Mouse (Mus musculus) granulocyte monocyte progenitor cell, adult 5-6 weeks (primary cell): Measurements from ENCODE around the gene Sarnp. TPM values are rescaled to one million over a fixed set of nuclear protein-coding genes. Genes with fewer than 3 reads are reported as not detected.

Experiments
- ATAC-seq: replicated peaks from 2 replicates; pipeline ENCODE4 v1.8.0; 2016; ENCODE audit warnings: mild to moderate bottlenecking, moderate TSS enrichment, inconsistent platforms; ENCODE audit not compliant: poor library complexity, severe bottlenecking
- total RNA-seq, 2 experiments: library from RNA; stranded (forward) in 1 of 2; stranded (reverse) in 1 of 2; fragments of 200-712, 200-1000 nt in 1 of 2; fragments of >200 nt in 1 of 2; fragmentation: Nextera tagmentation in 1 of 2; gene quantifications; 2 replicates each; pipeline ENCODE4 v1.2.3; 2014 to 2017

Sarnp gene
- total RNA-seq (2014; fragmentation: Nextera tagmentation) (184 and 236 TPM in 2 replicates), total RNA-seq (2017) (265 and 272 TPM in 2 replicates)

DNA sequence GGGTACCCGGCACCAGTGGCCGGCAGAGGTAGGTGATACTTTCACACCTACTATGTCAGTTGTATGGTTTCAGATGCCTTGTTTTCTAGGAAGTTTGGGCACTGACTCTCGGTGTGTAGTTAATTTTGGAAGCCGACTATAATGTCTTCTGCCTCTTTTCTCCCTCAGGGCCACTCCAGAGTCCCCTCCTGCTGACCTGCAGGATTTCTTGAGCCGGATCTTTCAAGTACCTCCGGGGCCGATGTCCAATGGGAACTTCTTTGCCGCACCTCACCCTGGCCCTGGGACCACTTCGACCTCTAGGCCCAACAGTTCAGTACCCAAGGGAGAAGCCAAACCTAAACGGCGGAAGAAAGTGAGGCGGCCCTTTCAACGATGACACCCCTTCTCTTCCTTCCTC is at the start of gene Sarnp:
Sarnp (plus strand) TSS at position 301 of the 400 bp plus-strand sequence.
- ATAC-seq, result no peak

DNA sequence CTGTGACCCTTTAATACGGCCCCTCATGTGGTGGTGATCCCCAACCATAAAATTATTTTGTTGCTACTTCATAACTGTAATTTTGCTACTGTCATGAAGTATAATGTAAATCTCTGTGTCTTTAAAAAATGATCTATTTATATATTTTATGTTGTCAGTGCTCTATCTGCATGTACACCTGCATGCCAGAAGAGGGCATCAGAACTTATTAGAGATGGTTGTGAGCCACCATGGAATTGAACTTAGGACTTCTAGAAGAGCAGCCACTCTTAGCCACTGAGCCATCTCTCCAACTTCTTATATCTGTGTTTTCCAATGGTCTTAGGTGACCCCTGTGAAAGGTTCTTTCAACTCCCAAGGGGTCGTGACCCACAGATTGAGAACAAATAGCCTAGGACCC is 44.2 kb upstream of the Sarnp start:
- ATAC-seq, result peak; percentile 57; the same call in 1 of the 2 replicates

DNA sequence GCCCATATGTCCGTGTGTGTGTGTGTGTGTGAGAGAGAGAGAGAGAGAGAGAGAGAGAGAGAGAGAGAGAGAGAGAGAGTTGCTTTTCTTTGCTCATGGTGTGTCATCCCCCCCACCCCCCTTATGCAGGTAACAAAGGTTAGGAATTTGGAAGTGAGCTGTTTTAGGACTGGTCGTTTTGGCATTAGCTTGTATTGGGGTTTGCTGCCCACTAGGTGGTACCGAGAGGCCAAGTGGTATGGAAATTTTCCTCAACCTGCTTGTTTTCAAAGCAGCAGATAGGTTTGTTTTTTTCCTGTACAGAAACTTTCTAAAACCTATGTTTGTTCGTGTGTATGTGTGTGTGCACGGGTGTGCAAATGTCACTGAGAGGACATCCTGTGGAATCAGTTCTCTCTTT is 43.4 kb upstream of the Sarnp start:
- peak; percentile 67 for ATAC-seq

DNA sequence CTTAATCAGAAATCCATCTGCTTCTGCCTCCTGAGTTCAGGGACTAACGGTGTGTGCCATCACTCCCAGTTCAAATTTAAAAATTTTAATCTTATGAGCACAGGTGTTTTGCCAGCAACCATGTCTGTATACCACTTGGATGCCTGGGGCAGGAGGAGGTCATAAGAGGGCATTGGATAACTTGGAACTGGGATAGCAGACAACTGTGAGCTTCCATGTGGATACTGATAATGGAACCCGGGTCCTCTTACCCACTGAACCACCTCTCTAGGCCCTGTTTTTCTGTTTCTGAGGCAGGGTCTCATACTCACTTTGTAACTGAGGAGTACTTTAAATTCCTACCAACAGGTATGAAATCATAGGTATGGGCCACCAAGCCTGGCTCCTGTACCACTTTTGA is 38.7 kb upstream of the Sarnp start:
- no peak for ATAC-seq

DNA sequence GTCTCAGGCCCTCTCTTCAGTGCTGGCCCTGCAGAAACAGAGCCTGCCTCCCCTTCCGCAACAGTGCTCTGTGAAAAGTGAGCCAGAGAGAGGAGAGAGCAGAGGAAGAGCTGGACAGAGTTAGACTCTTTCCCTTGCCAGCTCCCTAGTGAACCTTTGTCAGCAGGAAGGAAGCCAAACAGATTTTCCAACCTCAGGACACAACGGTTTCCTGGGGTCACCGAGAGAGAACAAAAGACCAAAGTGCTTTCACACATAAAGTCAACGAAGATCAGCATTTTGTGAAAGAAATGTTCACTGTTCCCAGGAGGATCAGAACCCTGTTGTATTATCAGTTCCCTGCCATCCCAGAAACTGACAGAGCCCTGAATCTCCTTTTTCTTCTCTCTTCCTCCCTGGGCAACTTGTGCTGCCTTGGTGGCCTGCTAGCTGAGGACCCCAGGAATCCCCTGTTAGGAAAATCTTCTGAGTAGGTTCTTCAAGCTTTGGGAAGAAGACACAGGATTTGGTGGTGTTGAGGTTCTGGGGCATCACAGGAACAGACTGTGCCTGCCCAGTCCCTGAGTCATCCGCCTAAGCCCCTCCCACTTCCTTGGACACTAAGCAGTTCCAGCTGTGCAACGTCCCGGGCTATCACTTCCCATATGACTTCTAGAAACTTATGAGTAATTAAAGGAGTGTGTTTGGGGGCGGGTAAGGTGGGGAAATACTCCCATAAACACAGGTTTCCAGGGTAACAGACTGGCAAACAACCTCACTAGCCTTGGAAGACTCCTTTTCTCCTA is 37.9 kb upstream of the Sarnp start:
- ATAC-seq, result peak; percentile 87

DNA sequence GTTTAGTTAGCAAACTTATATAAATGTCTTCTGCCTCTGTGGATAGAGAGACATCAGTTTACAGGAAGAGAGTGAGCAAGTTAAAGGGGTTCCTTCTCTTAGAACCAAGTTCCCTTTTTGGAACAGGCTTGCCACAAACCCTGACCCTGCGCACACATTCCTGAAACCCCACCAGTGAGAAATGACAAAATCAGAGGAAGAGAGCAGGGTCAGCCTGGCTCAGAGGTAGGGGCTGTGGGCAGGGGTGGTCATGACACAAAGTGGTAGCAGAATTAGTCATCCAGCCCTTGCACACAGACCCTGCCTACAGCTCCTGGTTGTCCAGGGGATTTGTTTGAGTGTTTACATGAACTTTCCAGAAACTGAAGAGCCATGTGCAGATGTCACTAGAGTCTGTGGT is 36.9 kb upstream of the Sarnp start:
- ATAC-seq, result peak; percentile 82

DNA sequence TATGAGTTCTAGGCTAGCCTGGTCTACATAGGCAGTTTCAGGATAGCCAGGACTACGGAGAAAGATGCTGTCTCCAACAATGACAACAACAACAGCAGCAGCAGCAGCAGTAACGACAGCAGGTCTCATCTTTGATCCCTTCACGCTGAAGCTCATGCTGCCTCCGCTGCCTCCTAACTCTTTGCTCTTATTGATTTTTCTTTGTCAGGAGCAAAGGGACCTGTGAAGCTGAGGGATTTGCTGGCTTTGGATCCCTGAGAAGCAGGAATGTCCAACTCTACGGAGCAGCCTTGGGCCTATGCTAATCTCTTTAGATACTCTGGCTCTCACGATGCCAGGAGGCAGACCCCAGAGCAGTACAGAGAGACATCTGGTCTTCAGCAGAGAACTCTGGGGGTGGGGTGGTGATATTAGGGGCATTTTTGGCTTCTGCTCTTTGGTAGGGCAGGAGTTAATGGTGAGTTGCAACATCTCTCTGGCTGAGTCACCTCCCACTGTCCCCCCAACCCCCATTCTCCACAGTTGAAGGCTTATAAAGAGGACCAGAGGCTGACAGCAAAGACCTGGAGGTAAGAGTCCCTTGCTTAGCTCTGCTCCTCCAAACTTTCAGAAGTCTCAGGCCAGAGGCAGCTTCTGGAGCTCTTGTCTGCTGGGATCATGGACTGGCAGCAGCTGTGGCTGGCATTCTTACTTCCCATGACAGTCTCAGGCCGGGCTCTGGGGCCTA is 26.6 kb upstream of the Sarnp start, which contains the start of gene Mmp19:
Mmp19 (plus strand) TSS at position 513 of the 727 bp plus-strand sequence.
- ATAC-seq, result peak; percentile 92

DNA sequence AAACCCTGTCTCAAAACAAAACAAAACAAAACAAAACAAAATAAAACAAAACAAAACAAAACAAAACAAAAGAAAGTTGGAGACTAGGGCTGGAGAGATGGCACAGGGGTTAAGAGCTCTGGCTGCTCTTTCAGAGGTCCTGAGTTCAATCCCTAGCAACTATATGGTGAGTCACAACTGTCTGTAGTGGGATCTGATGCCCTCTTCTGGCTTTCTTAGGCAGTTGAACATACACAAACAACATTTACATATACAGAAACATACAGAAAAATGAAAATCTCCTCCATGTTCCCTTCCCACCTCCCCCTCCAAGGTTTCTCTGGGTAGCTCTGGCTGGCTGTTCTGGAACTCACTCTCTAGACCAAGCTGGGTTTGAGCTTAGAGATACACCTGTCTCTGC is 25.1 kb upstream of the Sarnp start:
- no peak for ATAC-seq

DNA sequence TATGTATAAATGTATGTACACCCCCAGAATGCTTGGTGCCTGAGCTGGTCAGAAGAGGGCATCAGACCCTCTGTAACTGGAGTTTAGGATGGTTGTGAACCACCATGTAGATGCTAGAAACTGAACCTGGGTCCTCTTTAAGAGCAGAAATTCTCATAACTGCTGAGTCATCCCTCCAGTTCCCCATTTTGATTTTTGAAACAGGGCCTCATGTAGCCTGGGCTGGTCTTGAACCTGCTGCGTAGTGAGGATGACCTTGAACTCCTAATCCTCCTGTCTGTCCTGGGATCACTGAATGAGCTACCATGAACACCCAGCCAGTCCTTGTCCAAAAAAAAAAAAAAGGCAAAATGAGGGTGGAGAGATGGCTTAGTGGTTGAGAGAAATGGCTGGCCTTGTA is 23.9 kb upstream of the Sarnp start:
- ATAC-seq, result 0 out of 2 replicates have a peak, but pooled peaks have one; percentile 15

DNA sequence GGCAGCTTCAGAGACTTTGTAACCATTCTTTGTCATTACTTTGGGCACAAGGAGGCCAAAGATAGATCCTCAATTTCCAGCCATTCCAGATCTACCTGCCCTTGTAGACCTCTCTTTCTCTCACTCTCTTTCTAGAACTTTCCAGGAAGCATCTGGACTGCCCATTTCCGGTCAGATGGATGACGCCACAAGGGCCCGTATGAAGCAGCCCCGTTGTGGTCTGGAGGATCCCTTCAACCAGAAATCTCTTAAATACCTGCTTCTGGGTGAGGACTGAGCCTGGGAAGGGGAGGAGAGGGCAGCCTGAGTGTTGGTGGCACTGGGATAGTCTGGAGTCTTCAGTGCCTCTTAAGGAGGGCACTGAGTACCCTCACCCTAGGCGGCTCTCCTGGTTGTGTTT is 22.7 kb upstream of the Sarnp start:
- peak; percentile 46 for ATAC-seq

DNA sequence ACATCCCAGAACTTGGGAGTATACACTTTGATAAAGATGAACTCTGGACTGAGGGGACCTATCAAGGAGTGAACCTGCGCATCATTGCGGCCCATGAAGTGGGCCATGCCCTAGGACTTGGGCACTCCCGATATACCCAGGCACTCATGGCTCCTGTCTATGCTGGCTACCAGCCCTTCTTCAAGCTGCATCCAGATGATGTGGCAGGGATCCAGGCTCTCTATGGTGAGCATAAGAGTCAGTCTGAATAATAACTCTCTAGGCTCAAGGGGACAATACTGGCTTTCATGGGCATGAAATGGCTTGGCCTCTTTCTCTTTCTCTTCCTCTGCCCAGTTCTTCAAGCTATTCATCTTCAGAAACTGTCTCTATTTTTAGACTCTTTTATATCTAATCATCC is 21.6 kb upstream of the Sarnp start:
- no peak for ATAC-seq

DNA sequence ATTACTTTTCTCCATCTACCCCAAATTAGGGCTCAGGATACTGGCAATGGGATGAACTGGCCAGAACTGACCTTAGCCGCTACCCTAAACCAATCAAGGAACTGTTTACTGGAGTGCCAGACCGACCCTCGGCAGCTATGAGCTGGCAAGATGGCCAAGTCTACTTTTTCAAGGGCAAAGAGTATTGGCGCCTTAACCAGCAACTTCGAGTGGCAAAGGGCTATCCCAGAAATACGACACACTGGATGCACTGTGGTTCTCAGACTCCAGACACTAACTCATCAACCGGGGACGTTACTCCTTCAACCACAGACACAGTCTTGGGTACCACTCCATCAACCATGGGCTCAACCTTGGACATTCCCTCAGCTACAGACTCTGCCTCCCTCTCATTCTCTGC is 18.5 kb upstream of the Sarnp start:
- ATAC-seq, result no peak

DNA sequence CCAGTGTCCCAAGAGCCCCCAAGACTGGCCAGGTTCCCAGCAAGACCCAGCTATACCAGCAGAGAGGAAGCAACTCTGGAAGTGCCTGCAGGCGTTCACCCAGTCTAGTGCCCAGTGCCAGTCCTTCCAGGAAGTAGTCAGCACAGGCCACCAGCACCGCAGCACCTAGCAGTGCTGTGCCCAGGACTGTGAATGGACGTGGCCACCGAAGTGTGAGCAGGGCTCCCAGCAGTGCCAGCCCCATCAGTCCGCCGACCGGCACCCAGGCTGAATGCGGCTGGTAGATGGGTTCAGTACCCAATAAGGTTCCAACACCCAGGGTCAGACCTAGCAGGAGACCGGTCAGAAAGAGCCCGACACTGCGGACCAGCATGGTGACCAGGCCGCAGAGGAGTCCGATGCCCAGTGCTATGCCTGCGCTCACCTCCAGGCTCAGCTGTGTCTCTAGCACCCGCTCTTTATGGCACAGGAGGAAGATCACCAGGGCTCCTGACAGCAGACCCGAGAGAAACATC is 15.1 kb upstream of the Sarnp start:
- ATAC-seq, result no peak

DNA sequence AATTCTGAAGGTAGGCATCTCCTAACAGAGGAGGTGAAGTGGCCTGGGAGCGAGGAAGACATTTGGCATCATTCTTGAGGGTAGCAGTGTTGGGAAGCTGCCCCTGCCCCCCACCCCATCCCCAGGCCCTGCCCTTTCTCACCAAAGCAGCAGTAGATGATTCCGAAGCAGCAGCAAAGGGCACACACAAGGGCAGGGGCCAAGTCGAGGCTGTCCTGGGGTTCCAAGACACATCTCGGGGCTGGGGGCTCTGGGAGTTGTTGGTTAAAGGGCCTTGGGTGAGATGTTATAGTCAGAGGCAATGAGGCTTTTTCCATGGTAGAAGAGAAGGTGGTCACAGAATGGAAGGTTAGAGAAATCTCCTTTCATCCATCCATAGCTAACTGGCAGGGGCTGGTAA is 14.2 kb upstream of the Sarnp start:
- ATAC-seq, result no peak

DNA sequence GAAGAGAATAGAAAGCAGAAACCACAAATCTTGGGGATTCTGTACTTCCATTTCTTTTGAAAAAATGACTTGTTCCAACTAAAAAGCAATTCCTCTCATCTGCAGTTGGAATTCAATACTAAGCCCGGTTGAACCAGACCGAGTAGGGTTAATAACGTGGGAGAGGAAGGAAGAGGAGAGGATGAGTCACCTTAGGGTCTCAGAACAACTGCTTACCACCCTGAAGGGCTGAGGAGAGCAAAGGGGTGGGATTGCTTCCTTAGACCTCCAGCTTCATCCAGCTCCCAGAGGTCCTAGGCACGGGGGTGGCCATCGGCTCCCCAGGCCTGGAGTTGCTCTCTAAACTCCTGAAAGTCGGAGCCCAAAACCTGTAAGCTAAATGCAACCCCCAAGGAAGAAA is 13.8 kb upstream of the Sarnp start:
- ATAC-seq, result no peak

DNA sequence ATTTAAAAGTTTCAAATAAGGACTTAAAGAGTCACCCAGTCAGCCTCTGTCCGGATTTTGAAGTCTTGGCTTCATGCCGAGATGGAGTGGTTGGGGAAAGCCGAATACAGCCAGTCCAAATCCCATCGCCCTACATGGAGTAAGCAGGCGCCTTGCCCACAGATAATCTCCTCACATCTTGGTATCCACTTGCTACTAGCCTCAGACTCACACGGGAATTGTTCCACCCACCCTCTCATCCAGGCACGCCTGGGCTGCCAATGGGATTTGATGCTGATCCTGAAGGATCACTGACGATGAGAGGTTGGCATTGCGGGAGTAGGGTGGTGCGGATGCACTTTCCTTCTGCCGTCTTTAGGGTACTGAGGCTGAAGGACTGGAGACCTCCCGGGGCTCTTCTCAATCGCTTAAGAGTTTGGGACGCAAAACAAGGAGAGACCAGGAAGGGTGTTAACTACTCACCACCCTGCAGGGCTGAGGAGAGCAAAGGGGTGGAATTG is 13.3 kb upstream of the Sarnp start, which contains the start of gene Dnajc14:
Dnajc14 (plus strand) TSS at position 292 of the 500 bp plus-strand sequence.
- ATAC-seq, result 0 out of 2 replicates have a peak, but pooled peaks have one; percentile 0

DNA sequence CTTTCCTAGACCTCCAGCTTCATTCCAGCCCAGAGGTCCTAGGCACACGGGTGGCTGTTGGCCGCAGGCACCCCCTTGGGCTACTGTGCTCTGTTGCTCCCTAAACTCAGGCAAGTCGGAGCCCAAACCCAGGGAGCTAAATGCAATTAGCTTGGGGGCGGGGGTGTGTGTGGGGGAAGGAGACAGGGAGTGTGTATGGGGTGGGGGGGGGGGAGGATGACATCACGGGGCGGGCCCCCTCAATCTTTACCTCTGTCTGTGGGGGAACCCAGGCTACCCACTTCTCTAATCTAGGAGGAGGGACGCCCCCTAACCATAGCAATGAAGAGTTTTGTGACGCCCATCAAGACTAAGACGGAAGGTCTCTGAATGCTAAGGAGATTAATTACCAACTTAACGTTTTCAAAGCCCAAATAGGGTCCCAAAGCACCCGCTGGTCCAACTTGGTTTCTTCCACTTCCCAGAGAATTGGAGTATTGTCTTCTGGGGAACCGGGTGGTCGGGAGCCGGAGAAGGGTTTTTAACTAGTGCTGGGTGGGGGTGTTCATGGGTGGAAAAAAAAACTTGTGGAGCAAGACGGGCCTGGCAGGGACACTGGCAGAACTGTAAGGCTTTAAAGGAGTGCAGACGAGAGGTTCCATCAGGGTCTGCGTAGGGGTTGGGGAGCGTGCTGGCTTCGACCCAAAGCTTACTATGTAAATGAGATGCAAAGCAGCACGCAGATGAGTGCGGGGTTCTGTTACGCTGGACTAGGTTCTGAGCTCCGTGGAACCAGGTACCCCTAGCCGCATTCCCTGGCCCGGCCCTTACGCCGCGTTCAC is 12.7 kb upstream of the Sarnp start, which contains the start of gene Tmem198b:
Tmem198b (minus strand) TSS at position 100 of the 821 bp plus-strand sequence.
- peak; percentile 41 for ATAC-seq

DNA sequence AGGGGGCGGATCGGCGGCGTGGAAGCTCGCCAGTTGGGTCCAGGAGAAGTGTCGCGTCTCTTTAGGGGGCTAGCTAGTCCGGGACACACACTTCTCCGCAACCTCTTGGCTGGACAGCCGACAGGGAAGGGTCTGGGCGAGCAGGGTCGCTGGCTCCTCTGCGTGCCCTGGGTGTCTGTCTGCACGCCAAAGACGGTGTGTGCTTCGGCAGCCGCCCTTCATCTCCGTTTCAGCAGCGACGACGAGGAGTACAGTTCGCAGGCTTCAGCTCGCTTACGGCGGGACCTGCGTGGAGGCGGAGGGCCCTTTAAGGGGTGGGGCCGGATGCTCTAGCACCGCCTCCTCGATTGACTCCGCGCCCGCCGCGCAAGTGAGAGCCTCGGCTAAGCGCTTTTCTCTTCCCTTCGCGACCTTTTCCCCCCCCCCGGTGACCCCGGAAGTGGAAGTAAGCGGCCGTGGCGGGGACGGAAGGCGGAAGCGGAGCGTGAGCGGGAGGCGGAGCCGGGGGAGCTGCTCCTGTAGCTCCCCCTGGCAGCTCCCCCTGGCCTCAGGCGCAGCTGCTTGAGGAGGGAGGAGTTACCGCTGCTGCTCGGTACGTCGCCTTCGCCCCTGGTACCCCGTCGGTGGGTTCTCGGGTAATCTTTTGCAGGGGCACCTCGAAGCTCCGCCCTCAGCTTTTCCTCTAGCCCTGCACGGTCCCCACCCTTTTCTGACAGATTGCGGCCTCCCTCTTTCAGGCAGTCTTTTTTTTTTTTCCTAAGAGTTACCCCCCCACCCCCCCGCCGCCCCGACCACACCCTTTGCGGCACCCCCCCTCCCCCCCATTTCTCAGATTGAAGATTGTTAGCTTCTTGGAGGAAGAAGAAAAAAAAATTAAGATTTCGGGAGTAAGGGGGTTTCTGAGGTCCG is 11.8 kb upstream of the Sarnp start:
- peak; percentile 81 for ATAC-seq

DNA sequence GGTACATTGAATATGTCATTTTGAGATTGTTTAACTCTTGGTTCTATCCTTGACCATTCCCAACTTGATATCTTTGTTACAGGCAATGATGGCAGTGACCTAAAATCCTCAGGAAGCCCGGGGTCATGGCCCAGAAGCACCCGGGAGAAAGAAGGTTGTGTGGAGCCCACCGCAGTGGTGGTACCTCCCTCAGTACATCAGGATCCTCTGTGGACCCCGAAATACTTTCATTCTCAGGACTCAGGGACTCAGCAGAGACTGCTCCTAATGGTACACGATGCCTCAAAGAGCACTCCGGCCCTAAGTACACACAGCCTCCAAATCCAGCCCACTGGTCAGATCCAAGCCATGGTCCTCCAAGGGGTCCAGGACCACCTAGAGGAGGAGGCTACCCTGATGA is 11.0 kb upstream of the Sarnp start:
- no peak for ATAC-seq
